Comparison of ENCODE assay signal across 10 mouse cellular contexts in genomic region chr13:93839721-93840120, GRCm38 (mm10).
DNase-seq lines count a peak whose midpoint lies in the region; ATAC-seq lines count a peak whose summit lies in the region.
"Had no signal": no experiment of that assay in that cellular context is flagged by ENCODE, and none has a peak within 500 bp of the region (broad histone marks: within the 10 kb centered on the region; RNA-seq: fewer than 3 reads in every experiment).

No protein-coding gene starts in this region.

- no peaks in the 10 kb centered on the region for H3K27me3 ChIP-seq in kidney, embryonic 16.5 days (ENCODE audit: insufficient read depth, low read length)
- H3K27me3 ChIP-seq in embryonic facial prominence, embryonic 15.5 days = no peaks in the 10 kb centered on the region
- no peaks in the 10 kb centered on the region for H3K27me3 ChIP-seq in hindbrain, embryonic 14.5 days (ENCODE audit: control insufficient read depth, insufficient read depth, low read length)
- no peaks in the 10 kb centered on the region for H3K27me3 ChIP-seq in midbrain, embryonic 16.5 days (ENCODE audit: control insufficient read depth, insufficient read depth, low read depth, low read length)
- H3K27me3 ChIP-seq: CH12.LX had no signal

- H3K27ac ChIP-seq in kidney, embryonic 16.5 days (ENCODE audit: low read length) = peak overlapping the region; percentile 85
- H3K27ac ChIP-seq in embryonic facial prominence, embryonic 15.5 days (replicated peaks) = peak overlapping the region; percentile 88
- H3K27ac ChIP-seq in hindbrain, embryonic 14.5 days = peak overlapping the region; percentile 63
- H3K27ac ChIP-seq in midbrain, embryonic 16.5 days (ENCODE audit: low read length) = peak overlapping the region; percentile 70

- no peak for ATAC-seq in kidney, embryonic 16.5 days (ENCODE audit: low FRiP score, low TSS enrichment)
- no peak for ATAC-seq in embryonic facial prominence, embryonic 15.5 days (ENCODE audit: insufficient number of reproducible peaks, low FRiP score, low TSS enrichment, low read depth)
- ATAC-seq in hindbrain, embryonic 14.5 days (ENCODE audit: low FRiP score) = no peak
- no peak for ATAC-seq in midbrain, embryonic 16.5 days
- no peak for ATAC-seq in cerebellum, adult (ENCODE audit: insufficient number of reproducible peaks, low FRiP score, low TSS enrichment)
- ATAC-seq in megakaryocyte progenitor cell, adult 5-6 weeks (replicated peaks; ENCODE audit: poor library complexity) = no peak

- WGBS in kidney, embryonic 16.5 days = 61% methylated on average over 2 of the region's 2 CpGs
- WGBS in embryonic facial prominence, embryonic 15.5 days = 14% methylated on average over 2 of the region's 2 CpGs
- 31% methylated on average over 2 of the region's 2 CpGs for WGBS in hindbrain, embryonic 14.5 days
- WGBS in midbrain, embryonic 16.5 days = 12% methylated on average over 2 of the region's 2 CpGs

- no peak overlapping the region for H3K4me3 ChIP-seq in kidney, embryonic 16.5 days (ENCODE audit: low read length)
- H3K4me3 ChIP-seq in embryonic facial prominence, embryonic 15.5 days (replicated peaks) = no peak overlapping the region
- H3K4me3 ChIP-seq in hindbrain, embryonic 14.5 days (replicated peaks; ENCODE audit: low read length) = no peak overlapping the region
- no peak overlapping the region for H3K4me3 ChIP-seq in midbrain, embryonic 16.5 days (ENCODE audit: low read depth, low read length)

- peaks cover 31% of the 10 kb centered on the region for H3K4me1 ChIP-seq in kidney, embryonic 16.5 days (ENCODE audit: insufficient read depth, low read length)
- H3K4me1 ChIP-seq in embryonic facial prominence, embryonic 15.5 days = peaks cover 30% of the 10 kb centered on the region
- H3K4me1 ChIP-seq in hindbrain, embryonic 14.5 days (replicated peaks; ENCODE audit: control insufficient read depth, insufficient read depth, low read length) = peaks cover 18% of the 10 kb centered on the region
- H3K4me1 ChIP-seq in midbrain, embryonic 16.5 days (ENCODE audit: control insufficient read depth, insufficient read depth, low read length) = peaks cover 16% of the 10 kb centered on the region

- no peak overlapping the region for H3K9ac ChIP-seq in kidney, embryonic 16.5 days (replicated peaks; ENCODE audit: low read length)
- no peak overlapping the region for H3K9ac ChIP-seq in embryonic facial prominence, embryonic 15.5 days
- no peak overlapping the region for H3K9ac ChIP-seq in hindbrain, embryonic 14.5 days
- H3K9ac ChIP-seq in midbrain, embryonic 16.5 days (ENCODE audit: low read depth, low read length) = no peak overlapping the region

- no peak for DNase-seq in kidney, adult 11 months
- DNase-seq in hindbrain, embryonic 14.5 days (ENCODE audit: low spot score) = no peak
- DNase-seq in adrenal gland, adult 8-10 months = no peak
- DNase-seq: right cerebral cortex, postnatal 25 days had no signal

- H3K9me3 ChIP-seq in kidney, embryonic 16.5 days (ENCODE audit: low read length) = no peaks in the 10 kb centered on the region; the same call in 1 of the 2 replicates
- H3K9me3 ChIP-seq in embryonic facial prominence, embryonic 15.5 days (replicated peaks) = no peaks in the 10 kb centered on the region
- H3K9me3 ChIP-seq in hindbrain, embryonic 14.5 days (ENCODE audit: control insufficient read depth, low read length) = no peaks in the 10 kb centered on the region
- H3K9me3 ChIP-seq in midbrain, embryonic 16.5 days (replicated peaks; ENCODE audit: control insufficient read depth, low read length, poor library complexity, severe bottlenecking) = no peaks in the 10 kb centered on the region

- H3K36me3 ChIP-seq in kidney, embryonic 16.5 days (ENCODE audit: insufficient read depth, low read length) = 0 out of 2 replicates have a peak, but pooled peaks cover 2% of the 10 kb centered on the region
- H3K36me3 ChIP-seq in embryonic facial prominence, embryonic 15.5 days = no peaks in the 10 kb centered on the region
- no peaks in the 10 kb centered on the region for H3K36me3 ChIP-seq in hindbrain, embryonic 14.5 days (replicated peaks; ENCODE audit: control insufficient read depth, insufficient read depth)
- H3K36me3 ChIP-seq in midbrain, embryonic 16.5 days (ENCODE audit: control insufficient read depth, insufficient read depth, low read length) = no peaks in the 10 kb centered on the region

- no peak overlapping the region for H3K4me2 ChIP-seq in kidney, embryonic 16.5 days (replicated peaks; ENCODE audit: low read depth, low read length)
- H3K4me2 ChIP-seq in embryonic facial prominence, embryonic 15.5 days (replicated peaks) = no peak overlapping the region
- H3K4me2 ChIP-seq in hindbrain, embryonic 14.5 days (replicated peaks) = 0 out of 2 replicates have a peak overlapping the region, but pooled peaks have one; percentile 2
- no peak overlapping the region for H3K4me2 ChIP-seq in midbrain, embryonic 16.5 days (ENCODE audit: low read length)
